Mouse (Mus musculus): ENCODE measurements around the gene Itgb1. TPM values are rescaled to one million over a fixed set of nuclear protein-coding genes. Genes with fewer than 3 reads are reported as not detected.

Gene Itgb1
- polyA plus RNA-seq, 1 experiment from 2014 or later: 81.4 TPM

GRCm38 (mm10) chr8:128662696-128663095 is 22.8 kb upstream of the Itgb1 start:
- Histone ChIP-seq H3K4me2 (no peak overlapping the region), H3K4me3 (replicated peaks) (no peak overlapping the region), H3K4me1 (replicated peaks) (no peaks in the 10 kb centered on the region), H3K9me3 (replicated peaks) (no peaks in the 10 kb centered on the region), H3K36me3 (no peaks in the 10 kb centered on the region), H3K9ac (no peak overlapping the region), H3K27ac (no peak overlapping the region), H3K27me3 (no peaks in the 10 kb centered on the region)
- 71% methylated on average over 2 of the region's 2 CpGs for WGBS (ENCODE audit: insufficient replicate concordance)
- ATAC-seq (ENCODE audit: low read depth) (no peak), DNase-seq (no peak)

GRCm38 (mm10) chr8:128663106-128663505 is 22.3 kb upstream of the Itgb1 start:
- Histone ChIP-seq H3K4me2 (no peak overlapping the region), H3K36me3 (no peaks in the 10 kb centered on the region), H3K4me3 (replicated peaks) (no peak overlapping the region), H3K27me3 (no peaks in the 10 kb centered on the region), H3K4me1 (replicated peaks) (no peaks in the 10 kb centered on the region), H3K9me3 (replicated peaks) (no peaks in the 10 kb centered on the region), H3K9ac (no peak overlapping the region), H3K27ac (no peak overlapping the region)
- ATAC-seq (ENCODE audit: low read depth): no peak
- no peak for DNase-seq
- 50% methylated on average over 2 of the region's 2 CpGs for WGBS (ENCODE audit: insufficient replicate concordance)

- Histone ChIP-seq H3K27me3 (no peaks in the 10 kb centered on the region), H3K4me2 (no peak overlapping the region), H3K4me3 (replicated peaks) (no peak overlapping the region), H3K36me3 (no peaks in the 10 kb centered on the region), H3K9ac (no peak overlapping the region), H3K4me1 (replicated peaks) (no peaks in the 10 kb centered on the region), H3K9me3 (replicated peaks) (no peaks in the 10 kb centered on the region), H3K27ac (no peak overlapping the region)
- WGBS (ENCODE audit: insufficient replicate concordance): 66% methylated on average over 4 of the region's 4 CpGs
- no peak for ATAC-seq (ENCODE audit: low read depth)
- DNase-seq: no peak
Measured at GRCm38 (mm10) chr8:128666576-128667263, 18.7 kb upstream of the Itgb1 start.

GRCm38 (mm10) chr8:128671813-128672212 is 13.6 kb upstream of the Itgb1 start:
- WGBS (ENCODE audit: insufficient replicate concordance): 76% methylated on average over 1 of the region's 1 CpGs
- Histone ChIP-seq H3K9me3 (replicated peaks) (no peaks in the 10 kb centered on the region), H3K36me3 (no peaks in the 10 kb centered on the region), H3K27me3 (no peaks in the 10 kb centered on the region), H3K9ac (no peak overlapping the region), H3K27ac (no peak overlapping the region), H3K4me2 (no peak overlapping the region), H3K4me3 (replicated peaks) (no peak overlapping the region), H3K4me1 (replicated peaks) (no peaks in the 10 kb centered on the region)
- DNase-seq (no peak), ATAC-seq (ENCODE audit: low read depth) (no peak)

GRCm38 (mm10) chr8:128672441-128672840 is 13.0 kb upstream of the Itgb1 start:
- ATAC-seq (ENCODE audit: low read depth) (no peak), DNase-seq (no peak)
- Histone ChIP-seq H3K27me3 (no peaks in the 10 kb centered on the region), H3K4me3 (replicated peaks) (no peak overlapping the region), H3K4me2 (no peak overlapping the region), H3K9me3 (replicated peaks) (no peaks in the 10 kb centered on the region), H3K27ac (no peak overlapping the region), H3K36me3 (no peaks in the 10 kb centered on the region), H3K4me1 (replicated peaks) (no peaks in the 10 kb centered on the region), H3K9ac (no peak overlapping the region)
- 68% methylated on average over 2 of the region's 2 CpGs for WGBS (ENCODE audit: insufficient replicate concordance)

GRCm38 (mm10) chr8:128672950-128673349 is 12.5 kb upstream of the Itgb1 start:
- H3K27ac ChIP-seq: no peak overlapping the region

GRCm38 (mm10) chr8:128675848-128676629 is 9.4 kb upstream of the Itgb1 start:
- no peaks in the 10 kb centered on the region for H3K27me3 ChIP-seq
- no peak overlapping the region for H3K27ac ChIP-seq
- no peak overlapping the region for H3K4me2 ChIP-seq
- no peak overlapping the region for H3K9ac ChIP-seq
- ATAC-seq (ENCODE audit: low read depth) (no peak), DNase-seq (no peak)
- H3K36me3 ChIP-seq: no peaks in the 10 kb centered on the region
- peaks cover 11% of the 10 kb centered on the region for H3K4me1 ChIP-seq (replicated peaks)
- WGBS (ENCODE audit: insufficient replicate concordance): 66% methylated on average over 3 of the region's 3 CpGs
- no peaks in the 10 kb centered on the region for H3K9me3 ChIP-seq (replicated peaks)
- no peak overlapping the region for H3K4me3 ChIP-seq (replicated peaks)

More at GRCm38 (mm10) chr8:128672950-128673349, 12.5 kb upstream of the Itgb1 start:
- Histone ChIP-seq H3K36me3 (no peaks in the 10 kb centered on the region), H3K27me3 (no peaks in the 10 kb centered on the region), H3K4me1 (replicated peaks) (no peaks in the 10 kb centered on the region), H3K9ac (no peak overlapping the region), H3K4me3 (replicated peaks) (no peak overlapping the region), H3K4me2 (no peak overlapping the region), H3K9me3 (replicated peaks) (no peaks in the 10 kb centered on the region)
- ATAC-seq (ENCODE audit: low read depth) (no peak), DNase-seq (no peak)
- 55% methylated on average over 1 of the region's 1 CpGs for WGBS (ENCODE audit: insufficient replicate concordance)

- ATAC-seq (ENCODE audit: low read depth): peak; percentile 22; the same call in 1 of the 2 replicates
- Histone ChIP-seq H3K4me3 (replicated peaks) (no peak overlapping the region), H3K4me1 (replicated peaks) (peaks cover 29% of the 10 kb centered on the region), H3K27me3 (no peaks in the 10 kb centered on the region), H3K27ac (peak overlapping the region; percentile 55), H3K36me3 (no peaks in the 10 kb centered on the region), H3K4me2 (no peak overlapping the region), H3K9me3 (replicated peaks) (no peaks in the 10 kb centered on the region), H3K9ac (no peak overlapping the region)
- WGBS (ENCODE audit: insufficient replicate concordance): 68% methylated on average over 2 of the region's 2 CpGs
- DNase-seq: no peak
Measured at GRCm38 (mm10) chr8:128679909-128680308, 5.5 kb upstream of the Itgb1 start.

GRCm38 (mm10) chr8:128680548-128681325 is 4.7 kb upstream of the Itgb1 start:
- no peak for ATAC-seq (ENCODE audit: low read depth)
- Histone ChIP-seq H3K27ac (peak overlapping the region; percentile 55), H3K36me3 (no peaks in the 10 kb centered on the region), H3K4me1 (replicated peaks) (peaks cover 31% of the 10 kb centered on the region), H3K9me3 (replicated peaks) (no peaks in the 10 kb centered on the region), H3K9ac (no peak overlapping the region), H3K27me3 (no peaks in the 10 kb centered on the region), H3K4me2 (no peak overlapping the region), H3K4me3 (replicated peaks) (no peak overlapping the region)
- DNase-seq: no peak
- 78% methylated on average over 2 of the region's 2 CpGs for WGBS (ENCODE audit: insufficient replicate concordance)

- no peak overlapping the region for H3K9ac ChIP-seq
- H3K4me3 ChIP-seq (replicated peaks): no peak overlapping the region
- H3K27me3 ChIP-seq: no peaks in the 10 kb centered on the region
- H3K4me2 ChIP-seq: no peak overlapping the region
- H3K9me3 ChIP-seq (replicated peaks): no peaks in the 10 kb centered on the region
- H3K4me1 ChIP-seq (replicated peaks): peaks cover 31% of the 10 kb centered on the region
- no peak overlapping the region for H3K27ac ChIP-seq
- ATAC-seq (ENCODE audit: low read depth) (no peak), DNase-seq (no peak)
- no peaks in the 10 kb centered on the region for H3K36me3 ChIP-seq
- WGBS (ENCODE audit: insufficient replicate concordance): 69% methylated on average over 3 of the region's 3 CpGs
Measured at GRCm38 (mm10) chr8:128681970-128682369, 3.5 kb upstream of the Itgb1 start.

All from liver, embryonic 13.5 days (tissue).